Mouse (Mus musculus) thymus, postnatal 10 days (tissue): ENCODE data around the gene Eif5a.

Experiments used
- DNase-seq, 2 experiments: peaks; one replicate each; pipeline ENCODE4 v3.0.0; 2021; ENCODE audit warnings: low spot score in 2 of 2

Eif5a gene

GRCm38 (mm10) chr11:69902972-69903371 is 18.8 kb downstream of the Eif5a start:
- DNase-seq, result no peak

GRCm38 (mm10) chr11:69901993-69902392 is 19.8 kb downstream of the Eif5a start:
- no peak for DNase-seq

- DNase-seq, result peak; percentile 91 to 95
These were observed 20.3 kb downstream of the Eif5a start for GRCm38 (mm10) chr11:69901406-69901846.

- peak; percentile 90 to 94 for DNase-seq
These were observed 21.0 kb downstream of the Eif5a start, which contains the start of the genes 2810408A11Rik and Neurl4 for GRCm38 (mm10) chr11:69900471-69901405. Gene 2810408A11Rik (minus strand): TSS chr11:69900987. Gene Neurl4 (plus strand): TSS chr11:69901072.

- no peak for DNase-seq
These were observed 21.9 kb downstream of the Eif5a start for GRCm38 (mm10) chr11:69899870-69900269.

- peak; percentile 71 to 76 for DNase-seq
These were observed 26.5 kb downstream of the Eif5a start, which contains the start of gene Acap1 for GRCm38 (mm10) chr11:69895291-69895690. Gene Acap1 (minus strand): TSS chr11:69895539.

GRCm38 (mm10) chr11:69894671-69895070 is 27.1 kb downstream of the Eif5a start:
- peak; percentile 86 to 90 for DNase-seq

- DNase-seq, result no peak
These were observed 30.3 kb downstream of the Eif5a start for GRCm38 (mm10) chr11:69891482-69891881.

- no peak for DNase-seq
These were observed 34.7 kb downstream of the Eif5a start for GRCm38 (mm10) chr11:69886907-69887635.

GRCm38 (mm10) chr11:69884663-69885062 is 37.1 kb downstream of the Eif5a start:
- no peak for DNase-seq

- DNase-seq, result no peak
These were observed 37.5 kb downstream of the Eif5a start for GRCm38 (mm10) chr11:69884240-69884639.

- DNase-seq, result no peak
These were observed 38.1 kb downstream of the Eif5a start for GRCm38 (mm10) chr11:69883527-69884151.

- DNase-seq, result peak; percentile 51 to 66
These were observed 38.7 kb downstream of the Eif5a start for GRCm38 (mm10) chr11:69883066-69883465.

GRCm38 (mm10) chr11:69881787-69882670 is 39.7 kb downstream of the Eif5a start:
- DNase-seq, result no peak

- DNase-seq, result peak; percentile 69 to 73
These were observed 40.7 kb downstream of the Eif5a start, which contains the start of gene Kctd11 for GRCm38 (mm10) chr11:69880853-69881603. Gene Kctd11 (minus strand): TSS chr11:69881406.

- DNase-seq, result peak in 1 of 2 experiments; percentile 57
These were observed 41.3 kb downstream of the Eif5a start for GRCm38 (mm10) chr11:69880506-69880852.

GRCm38 (mm10) chr11:69879711-69880110 is 42.0 kb downstream of the Eif5a start:
- DNase-seq, result no peak

GRCm38 (mm10) chr11:69878952-69879351 is 42.8 kb downstream of the Eif5a start:
- DNase-seq, result no peak

GRCm38 (mm10) chr11:69878399-69878798 is 43.4 kb downstream of the Eif5a start:
- DNase-seq, result no peak

- no peak for DNase-seq
These were observed 43.9 kb downstream of the Eif5a start, which contains the start of gene Tmem95 for GRCm38 (mm10) chr11:69877878-69878277. Gene Tmem95 (minus strand): TSS chr11:69878018.
